Mouse (Mus musculus) NIH3T3 (cell line): ENCODE measurements around the gene Spns2.

Experiments used
- DNase-seq: peaks from one replicate; pipeline ENCODE4 v3.0.0-alpha.2; 2012; ENCODE audit warnings: low read depth

Gene Spns2

GRCm38 (mm10) chr11:72411093-72411921 lies 78.4 kb downstream of the Spns2 start, which contains the start of gene Smtnl2:
TSS of gene Smtnl2 (minus strand) at chr11:72411713.
- no peak for DNase-seq

GRCm38 (mm10) chr11:72410521-72411092 lies 79.1 kb downstream of the Spns2 start:
- DNase-seq = no peak

- no peak for DNase-seq
These were observed 79.9 kb downstream of the Spns2 start for GRCm38 (mm10) chr11:72409649-72410385.

GRCm38 (mm10) chr11:72408451-72409170 lies 81.1 kb downstream of the Spns2 start:
- DNase-seq = no peak

- no peak for DNase-seq
These were observed 82.1 kb downstream of the Spns2 start for GRCm38 (mm10) chr11:72407574-72407973.

GRCm38 (mm10) chr11:72407081-72407480 lies 82.6 kb downstream of the Spns2 start:
- no peak for DNase-seq

- DNase-seq = no peak
These were observed 83.5 kb downstream of the Spns2 start for GRCm38 (mm10) chr11:72406079-72406675.

GRCm38 (mm10) chr11:72405532-72405931 lies 84.2 kb downstream of the Spns2 start:
- no peak for DNase-seq

- DNase-seq = no peak
These were observed 86.7 kb downstream of the Spns2 start for GRCm38 (mm10) chr11:72402969-72403368.

- DNase-seq = no peak
These were observed 87.7 kb downstream of the Spns2 start for GRCm38 (mm10) chr11:72402017-72402416.
